Mouse (Mus musculus): Measurements from ENCODE around the gene D930048N14Rik. TPM values are rescaled to one million over a fixed set of nuclear protein-coding genes. Genes with fewer than 3 reads are reported as not detected.
"Not testable (repeated sequence)": the region's sequence is repeated elsewhere in the genome, so short reads cannot be mapped to it uniquely, and the experiment has no call there.

The D930048N14Rik gene
- polyA plus RNA-seq, 1 experiment from 2014 or later = 3.8 TPM

DNA sequence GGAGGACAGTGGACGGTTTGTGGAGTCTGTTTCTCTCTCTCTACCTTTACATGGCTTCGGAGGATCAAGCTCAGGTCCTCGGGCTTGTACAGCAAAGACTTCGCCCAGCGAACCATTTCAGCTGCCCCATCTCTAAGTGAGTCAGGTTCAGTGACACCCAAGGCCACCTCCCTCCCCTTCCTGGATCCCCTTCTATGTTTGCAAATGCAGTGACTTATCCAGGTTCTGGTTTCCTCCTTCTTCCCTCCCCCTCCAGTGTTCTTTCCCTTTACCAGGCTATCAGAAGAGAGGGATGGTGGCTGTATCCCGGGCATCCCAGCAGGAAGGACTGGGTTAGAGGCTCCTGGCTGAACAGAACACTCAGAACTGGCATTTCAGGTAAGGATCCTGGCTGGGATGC lies 3.0 kb downstream of the D930048N14Rik start:
- Histone ChIP-seq H3K4me1 (ENCODE audit: control insufficient read depth, insufficient read depth, low read length) (peaks cover 13% of the 10 kb centered on the region; the same call in 1 of the 2 replicates), H3K9ac (ENCODE audit: low read depth, low read length) (no peak overlapping the region), H3K9me3 (ENCODE audit: control insufficient read depth, low read length) (no peaks in the 10 kb centered on the region), H3K4me2 (replicated peaks; ENCODE audit: low read depth, low read length) (no peak overlapping the region), H3K27ac (ENCODE audit: low read depth, low read length) (no peak overlapping the region), H3K36me3 (ENCODE audit: control insufficient read depth, insufficient read depth, low read length) (no peaks in the 10 kb centered on the region), H3K27me3 (ENCODE audit: control insufficient read depth, insufficient read depth, low read length) (no peaks in the 10 kb centered on the region), H3K4me3 (ENCODE audit: low read length) (no peak overlapping the region)
- 77% methylated on average over 6 of the region's 6 CpGs for WGBS
- no peak for ATAC-seq (ENCODE audit: low FRiP score, low TSS enrichment)

DNA sequence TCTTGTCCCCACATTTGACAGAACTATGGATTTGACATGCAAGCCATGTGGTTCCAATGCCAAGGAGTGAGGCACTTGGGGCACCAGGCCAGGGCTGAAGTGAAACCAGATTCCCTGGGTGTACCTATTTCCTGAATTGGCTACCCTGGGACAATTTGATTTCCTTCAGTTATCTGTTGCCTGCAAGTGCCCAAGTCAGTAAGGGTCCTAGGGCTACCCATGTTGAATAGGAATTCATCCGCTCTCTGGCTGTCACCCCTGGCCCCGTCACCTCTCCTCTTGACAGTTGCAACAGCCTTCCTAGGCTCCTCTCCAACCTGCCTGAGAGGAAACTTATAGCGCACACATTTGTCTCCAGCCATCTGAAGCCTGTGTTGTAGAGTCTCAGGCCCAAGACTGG lies 4.1 kb downstream of the D930048N14Rik start:
- ATAC-seq (ENCODE audit: low FRiP score, low TSS enrichment) = no peak
- no peak overlapping the region for H3K9ac ChIP-seq (ENCODE audit: low read depth, low read length)
- H3K4me3 ChIP-seq (ENCODE audit: low read length) = no peak overlapping the region
- H3K27ac ChIP-seq (ENCODE audit: low read depth, low read length) = no peak overlapping the region
- no peak overlapping the region for H3K4me2 ChIP-seq (replicated peaks; ENCODE audit: low read depth, low read length)
- H3K27me3 ChIP-seq (ENCODE audit: control insufficient read depth, insufficient read depth, low read length) = no peaks in the 10 kb centered on the region
- 95% methylated on average over 3 of the region's 3 CpGs for WGBS
- no peaks in the 10 kb centered on the region for H3K9me3 ChIP-seq (ENCODE audit: control insufficient read depth, low read length)
- H3K4me1 ChIP-seq (ENCODE audit: control insufficient read depth, insufficient read depth, low read length) = peaks cover 4% of the 10 kb centered on the region; the same call in 1 of the 2 replicates
- H3K36me3 ChIP-seq (ENCODE audit: control insufficient read depth, insufficient read depth, low read length) = no peaks in the 10 kb centered on the region

DNA sequence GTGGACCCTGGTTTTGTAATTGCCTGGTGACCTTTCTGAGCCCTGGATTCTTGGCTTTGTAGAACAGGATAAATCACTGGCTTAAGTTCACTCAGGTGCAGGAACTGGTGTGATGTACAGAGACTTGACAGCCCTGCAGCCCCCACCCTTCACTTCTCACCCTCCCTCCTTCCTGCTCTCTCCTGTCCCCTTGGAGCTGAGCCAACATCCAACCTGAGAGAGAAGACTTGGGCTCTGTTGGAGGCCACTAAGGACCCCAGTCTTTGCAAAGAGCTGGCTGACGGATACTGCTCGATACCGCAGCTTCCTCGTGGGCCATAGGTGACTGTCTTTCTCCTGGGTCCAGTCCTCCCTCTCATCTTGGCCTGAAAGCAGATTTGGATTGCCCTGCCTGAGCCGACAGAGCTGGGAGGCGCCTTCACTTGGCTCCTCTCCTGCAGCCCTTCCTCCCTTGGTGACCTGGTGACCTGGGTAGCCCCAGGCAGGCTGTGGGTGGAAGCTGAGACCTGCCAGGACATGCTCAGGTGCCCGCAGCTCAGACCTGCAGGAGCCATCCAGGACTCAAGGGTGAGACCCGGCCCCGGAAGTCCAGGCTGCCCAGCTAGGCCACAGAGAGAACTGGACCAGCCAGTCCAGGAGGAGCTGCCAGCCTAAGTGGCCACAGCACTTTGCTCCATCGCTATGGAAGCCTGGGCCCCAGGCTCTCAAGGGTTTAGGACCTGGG lies 6.2 kb downstream of the D930048N14Rik start:
- Histone ChIP-seq H3K27ac (ENCODE audit: low read depth, low read length) (peak overlapping the region; percentile 13; the same call in 1 of the 2 replicates), H3K36me3 (ENCODE audit: control insufficient read depth, insufficient read depth, low read length) (no peaks in the 10 kb centered on the region), H3K4me3 (ENCODE audit: low read length) (no peak overlapping the region), H3K9me3 (ENCODE audit: control insufficient read depth, low read length) (no peaks in the 10 kb centered on the region), H3K9ac (ENCODE audit: low read depth, low read length) (no peak overlapping the region), H3K27me3 (ENCODE audit: control insufficient read depth, insufficient read depth, low read length) (no peaks in the 10 kb centered on the region), H3K4me1 (ENCODE audit: control insufficient read depth, insufficient read depth, low read length) (peaks cover 4% of the 10 kb centered on the region; the same call in 1 of the 2 replicates), H3K4me2 (replicated peaks; ENCODE audit: low read depth, low read length) (no peak overlapping the region)
- WGBS = 44% methylated on average over 10 of the region's 10 CpGs
- peak; percentile 41 for ATAC-seq (ENCODE audit: low FRiP score, low TSS enrichment)

DNA sequence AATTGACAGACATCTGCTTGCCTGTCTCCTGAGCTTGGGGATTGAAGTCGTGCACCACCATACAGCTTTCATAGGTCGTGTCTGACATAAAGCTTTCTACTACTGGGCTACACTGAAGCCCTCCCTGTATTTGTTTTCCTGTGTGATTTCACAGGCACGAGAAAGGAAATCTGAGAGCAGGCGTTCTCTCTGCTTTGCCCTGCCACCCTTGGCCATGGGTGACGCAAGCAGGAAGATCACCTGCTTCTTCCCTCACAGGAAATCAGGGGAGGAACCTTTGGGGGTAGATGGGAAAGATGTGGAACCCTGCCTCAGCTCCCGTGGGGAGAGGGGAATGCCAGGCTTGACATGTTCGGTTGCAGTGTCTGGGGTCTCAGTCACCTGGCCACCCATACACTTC lies 7.5 kb downstream of the D930048N14Rik start:
- no peak for ATAC-seq (ENCODE audit: low FRiP score, low TSS enrichment)
- Histone ChIP-seq H3K27ac (ENCODE audit: low read depth, low read length) (no peak overlapping the region), H3K4me3 (ENCODE audit: low read length) (no peak overlapping the region), H3K9me3 (ENCODE audit: control insufficient read depth, low read length) (no peaks in the 10 kb centered on the region), H3K36me3 (ENCODE audit: control insufficient read depth, insufficient read depth, low read length) (no peaks in the 10 kb centered on the region), H3K4me1 (ENCODE audit: control insufficient read depth, insufficient read depth, low read length) (peaks cover 4% of the 10 kb centered on the region; the same call in 1 of the 2 replicates), H3K27me3 (ENCODE audit: control insufficient read depth, insufficient read depth, low read length) (no peaks in the 10 kb centered on the region), H3K4me2 (replicated peaks; ENCODE audit: low read depth, low read length) (no peak overlapping the region), H3K9ac (ENCODE audit: low read depth, low read length) (no peak overlapping the region)
- WGBS = 39% methylated on average over 7 of the region's 7 CpGs

DNA sequence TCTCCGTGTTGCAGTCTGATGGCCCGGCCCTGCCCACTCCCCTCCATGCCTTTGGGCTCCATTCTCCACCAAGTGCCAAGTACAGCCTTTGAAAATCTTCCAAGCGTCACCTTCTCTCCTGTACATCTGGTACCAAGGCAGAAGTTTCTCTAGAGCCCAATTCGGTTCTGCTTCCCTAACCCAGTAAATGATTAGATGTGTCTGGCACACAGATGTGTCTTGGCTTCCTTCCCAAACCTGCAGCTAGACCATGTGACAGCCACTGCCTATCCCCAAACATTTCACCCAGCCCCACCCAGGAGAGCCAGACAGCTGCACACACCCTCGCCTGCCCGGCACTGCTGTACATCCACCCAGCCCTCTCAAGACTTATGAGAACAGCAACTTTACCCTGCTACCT lies 8.0 kb downstream of the D930048N14Rik start:
- Histone ChIP-seq H3K4me1 (ENCODE audit: control insufficient read depth, insufficient read depth, low read length) (peaks cover 4% of the 10 kb centered on the region; the same call in 1 of the 2 replicates), H3K27me3 (ENCODE audit: control insufficient read depth, insufficient read depth, low read length) (no peaks in the 10 kb centered on the region), H3K4me2 (replicated peaks; ENCODE audit: low read depth, low read length) (no peak overlapping the region), H3K9ac (ENCODE audit: low read depth, low read length) (no peak overlapping the region), H3K27ac (ENCODE audit: low read depth, low read length) (no peak overlapping the region), H3K4me3 (ENCODE audit: low read length) (no peak overlapping the region), H3K36me3 (ENCODE audit: control insufficient read depth, insufficient read depth, low read length) (no peaks in the 10 kb centered on the region), H3K9me3 (ENCODE audit: control insufficient read depth, low read length) (no peaks in the 10 kb centered on the region)
- 57% methylated on average over 6 of the region's 6 CpGs for WGBS
- no peak for ATAC-seq (ENCODE audit: low FRiP score, low TSS enrichment)

DNA sequence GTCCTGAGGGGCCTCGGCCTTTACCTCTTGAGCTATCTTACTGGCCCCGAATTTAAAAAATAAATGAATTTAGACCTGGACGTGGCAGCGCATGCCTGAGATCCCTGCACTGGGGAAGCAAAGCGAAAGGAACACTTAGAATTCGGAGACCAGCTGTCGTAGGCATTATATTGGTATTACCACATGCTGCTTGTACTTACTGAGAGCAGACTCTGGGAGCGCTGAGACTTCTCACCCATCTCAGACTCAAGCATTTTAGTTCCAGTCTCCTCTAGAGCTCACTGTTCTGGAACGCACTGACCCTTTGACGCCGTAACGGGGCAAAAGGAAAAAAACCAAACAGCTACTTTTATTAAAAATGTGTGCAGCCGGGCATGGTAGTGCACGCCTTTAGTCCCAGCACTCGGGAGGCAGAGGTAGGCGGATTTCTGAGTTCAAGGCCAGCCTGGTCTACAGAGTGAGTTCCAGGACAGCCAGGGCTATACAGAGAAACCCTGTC lies 11.2 kb downstream of the D930048N14Rik start:
- H3K9ac ChIP-seq (ENCODE audit: low read depth, low read length) = no peak overlapping the region

DNA sequence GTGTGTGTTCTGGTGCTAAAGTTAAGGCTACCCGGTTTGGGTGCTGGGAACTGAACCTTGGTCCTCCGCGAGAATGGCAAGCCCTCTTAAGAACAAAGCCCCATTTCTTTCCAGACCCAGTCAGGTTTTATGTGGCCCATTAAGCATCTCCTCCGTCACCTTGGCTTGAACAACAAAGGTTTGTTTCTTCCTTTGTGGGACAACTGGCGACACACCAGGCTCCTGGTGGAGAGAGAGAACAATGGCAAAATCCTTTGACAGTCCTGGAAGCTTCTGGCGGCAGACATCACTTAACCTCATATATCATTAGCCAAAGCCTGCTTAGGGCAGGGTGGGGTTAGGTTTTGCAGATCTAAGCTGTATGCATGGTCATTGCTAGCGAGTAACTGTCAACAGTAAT lies 11.9 kb downstream of the D930048N14Rik start:
- Histone ChIP-seq H3K27me3 (ENCODE audit: control insufficient read depth, insufficient read depth, low read length) (no peaks in the 10 kb centered on the region), H3K36me3 (ENCODE audit: control insufficient read depth, insufficient read depth, low read length) (no peaks in the 10 kb centered on the region), H3K9ac (ENCODE audit: low read depth, low read length) (no peak overlapping the region), H3K27ac (ENCODE audit: low read depth, low read length) (no peak overlapping the region), H3K4me1 (ENCODE audit: control insufficient read depth, insufficient read depth, low read length) (peaks cover 4% of the 10 kb centered on the region; the same call in 1 of the 2 replicates), H3K4me2 (replicated peaks; ENCODE audit: low read depth, low read length) (no peak overlapping the region), H3K4me3 (ENCODE audit: low read length) (no peak overlapping the region), H3K9me3 (ENCODE audit: control insufficient read depth, low read length) (no peaks in the 10 kb centered on the region)
- no peak for ATAC-seq (ENCODE audit: low FRiP score, low TSS enrichment)
- WGBS = 82% methylated on average over 7 of the region's 7 CpGs

More for the DNA sequence above, 11.2 kb downstream of the D930048N14Rik start:
- ATAC-seq (ENCODE audit: low FRiP score, low TSS enrichment) = no peak
- H3K4me1 ChIP-seq (ENCODE audit: control insufficient read depth, insufficient read depth, low read length) = peaks cover 4% of the 10 kb centered on the region; the same call in 1 of the 2 replicates
- no peaks in the 10 kb centered on the region for H3K9me3 ChIP-seq (ENCODE audit: control insufficient read depth, low read length)
- no peak overlapping the region for H3K4me2 ChIP-seq (replicated peaks; ENCODE audit: low read depth, low read length)
- H3K27ac ChIP-seq (ENCODE audit: low read depth, low read length) = no peak overlapping the region
- no peak overlapping the region for H3K4me3 ChIP-seq (ENCODE audit: low read length)
- no peaks in the 10 kb centered on the region for H3K27me3 ChIP-seq (ENCODE audit: control insufficient read depth, insufficient read depth, low read length)
- 81% methylated on average over 16 of the region's 16 CpGs for WGBS
- no peaks in the 10 kb centered on the region for H3K36me3 ChIP-seq (ENCODE audit: control insufficient read depth, insufficient read depth, low read length)

DNA sequence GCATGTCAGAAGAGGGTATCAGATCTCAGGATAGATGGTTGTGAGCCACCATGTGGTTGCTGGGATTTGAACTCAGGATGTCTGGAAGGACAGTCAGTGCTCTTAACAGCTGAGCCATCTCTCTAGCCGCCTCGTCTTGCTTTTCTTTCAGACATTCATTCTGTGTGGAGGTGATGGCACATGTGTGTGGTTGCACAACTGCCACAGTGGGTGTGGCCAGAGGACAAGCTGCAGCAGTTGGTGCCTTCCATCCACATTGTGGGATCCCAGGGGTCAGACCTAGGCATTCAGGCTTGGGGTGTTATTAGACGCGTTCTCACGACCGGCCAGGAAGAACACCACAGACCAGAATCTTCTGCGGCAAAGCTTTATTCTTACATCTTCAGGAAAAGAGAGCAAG lies 14.0 kb downstream of the D930048N14Rik start:
- not testable (repeated sequence) for H3K4me1 ChIP-seq (ENCODE audit: control insufficient read depth, insufficient read depth, low read length); H3K9ac ChIP-seq (ENCODE audit: low read depth, low read length); H3K4me3 ChIP-seq (ENCODE audit: low read length); H3K36me3 ChIP-seq (ENCODE audit: control insufficient read depth, insufficient read depth, low read length); H3K27ac ChIP-seq (ENCODE audit: low read depth, low read length); H3K9me3 ChIP-seq (ENCODE audit: control insufficient read depth, low read length); ATAC-seq (ENCODE audit: low FRiP score, low TSS enrichment); H3K27me3 ChIP-seq (ENCODE audit: control insufficient read depth, insufficient read depth, low read length); H3K4me2 ChIP-seq (replicated peaks; ENCODE audit: low read depth, low read length)
- WGBS = 96% methylated on average over 7 of the region's 7 CpGs

DNA sequence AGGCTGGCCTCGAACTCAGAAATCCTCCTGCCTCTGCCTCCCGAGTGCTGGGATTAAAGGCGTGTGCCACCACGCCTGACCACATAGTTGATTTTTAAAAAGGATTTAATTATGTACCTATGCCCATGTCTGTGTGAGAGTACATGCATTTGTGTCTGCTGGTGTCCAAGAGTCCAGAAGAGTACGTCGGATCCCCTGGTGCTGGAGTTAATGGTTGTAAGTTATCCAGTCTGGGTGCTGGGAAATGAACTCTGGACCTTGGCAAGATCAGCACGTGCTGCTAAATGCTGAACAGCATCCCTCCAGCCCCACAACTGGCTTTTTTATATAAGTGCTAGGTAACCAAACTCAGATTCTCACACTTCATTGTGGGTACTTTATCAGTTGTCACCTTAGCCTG lies 20.1 kb downstream of the D930048N14Rik start:
- Histone ChIP-seq H3K4me1 (ENCODE audit: control insufficient read depth, insufficient read depth, low read length) (no peaks in the 10 kb centered on the region), H3K36me3 (ENCODE audit: control insufficient read depth, insufficient read depth, low read length) (no peaks in the 10 kb centered on the region), H3K27me3 (ENCODE audit: control insufficient read depth, insufficient read depth, low read length) (no peaks in the 10 kb centered on the region), H3K9me3 (ENCODE audit: control insufficient read depth, low read length) (no peaks in the 10 kb centered on the region), H3K4me3 (ENCODE audit: low read length) (no peak overlapping the region), H3K4me2 (replicated peaks; ENCODE audit: low read depth, low read length) (no peak overlapping the region), H3K27ac (ENCODE audit: low read depth, low read length) (no peak overlapping the region), H3K9ac (ENCODE audit: low read depth, low read length) (no peak overlapping the region)
- no peak for ATAC-seq (ENCODE audit: low FRiP score, low TSS enrichment)
- 90% methylated on average over 7 of the region's 7 CpGs for WGBS
